Mouse (Mus musculus) c-Kit-negative CD71-positive TER-119-positive erythroid progenitor cells, embryonic 14.5 days (primary cell): ENCODE data around the gene Plch1.

Source experiments
- DNase-seq: peaks from one replicate; pipeline ENCODE4 v3.0.0-alpha.2; 2013; ENCODE audit warnings: low read depth, low spot score

Plch1 gene

DNA sequence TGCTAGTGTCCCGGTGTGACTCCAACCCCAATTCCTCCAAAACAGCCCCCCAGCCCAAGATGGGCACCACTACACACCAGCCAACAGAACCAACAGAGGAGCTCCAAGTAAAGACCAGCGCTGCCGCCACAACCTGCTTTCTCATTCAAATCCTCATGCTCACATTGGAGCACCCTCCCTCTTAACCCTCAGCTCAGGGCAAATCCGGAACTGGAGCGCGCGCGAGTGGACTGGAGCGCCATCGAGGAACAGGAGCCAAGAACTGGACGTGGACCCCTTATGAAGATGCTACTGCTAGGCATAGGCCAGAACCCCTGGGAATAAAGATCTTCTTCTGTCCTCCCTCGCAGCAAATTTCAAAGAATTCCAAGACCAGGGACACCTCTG, at the start of gene Plch1:
Gene Plch1, minus strand, starts transcription at position 164 of the 387 bp plus-strand sequence.
- DNase-seq, result no peak

DNA sequence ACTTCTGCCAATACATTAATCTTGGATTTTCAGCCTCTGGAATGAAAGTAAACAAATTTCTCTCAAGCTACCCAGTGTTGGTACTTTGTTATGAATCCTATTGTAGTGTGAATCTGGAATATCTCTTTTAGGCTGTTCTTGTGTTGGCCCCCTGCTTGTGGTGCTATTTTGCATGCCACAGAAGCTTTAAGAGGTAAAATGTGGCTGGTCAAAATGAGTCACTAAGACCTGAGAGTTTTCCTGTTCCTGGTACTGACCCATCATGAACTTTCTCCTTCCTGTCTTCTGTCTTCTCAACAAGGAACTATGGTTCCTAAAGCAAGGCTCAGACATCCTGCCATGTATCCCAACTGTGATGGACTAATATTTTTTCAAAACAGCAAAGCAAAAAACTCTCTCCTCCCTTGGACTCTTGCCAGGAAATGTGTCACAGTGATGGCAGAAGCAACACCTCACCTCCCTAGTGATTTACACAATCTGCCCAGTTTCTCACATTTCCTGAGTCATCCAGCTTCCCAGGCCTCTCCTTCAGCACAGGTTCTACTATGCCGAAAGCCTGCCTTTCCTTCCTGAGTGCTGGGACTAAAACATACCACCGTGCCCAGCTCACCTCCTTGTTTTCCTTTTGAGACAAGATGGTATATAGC, 42.1 kb upstream of the Plch1 start:
- no peak for DNase-seq

DNA sequence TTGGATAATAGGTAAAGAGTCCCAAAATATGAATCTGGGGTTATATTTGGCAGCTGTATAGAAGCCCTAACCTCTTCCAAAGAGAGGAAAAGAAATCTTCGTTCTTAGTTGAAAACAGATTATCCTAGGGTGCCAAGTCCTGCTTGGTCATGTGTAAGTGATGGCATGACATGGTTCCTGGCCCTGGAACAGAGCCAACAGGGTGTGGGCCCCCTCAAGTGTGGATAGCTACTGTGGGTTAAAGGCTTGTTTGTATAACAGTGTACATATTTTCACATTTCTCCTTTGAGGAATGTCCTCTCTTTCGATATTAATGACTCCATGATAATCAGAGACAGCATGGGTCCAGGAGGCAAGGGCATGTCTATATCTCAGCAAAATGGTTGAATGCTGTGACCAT, 39.7 kb upstream of the Plch1 start:
- DNase-seq, result no peak

DNA sequence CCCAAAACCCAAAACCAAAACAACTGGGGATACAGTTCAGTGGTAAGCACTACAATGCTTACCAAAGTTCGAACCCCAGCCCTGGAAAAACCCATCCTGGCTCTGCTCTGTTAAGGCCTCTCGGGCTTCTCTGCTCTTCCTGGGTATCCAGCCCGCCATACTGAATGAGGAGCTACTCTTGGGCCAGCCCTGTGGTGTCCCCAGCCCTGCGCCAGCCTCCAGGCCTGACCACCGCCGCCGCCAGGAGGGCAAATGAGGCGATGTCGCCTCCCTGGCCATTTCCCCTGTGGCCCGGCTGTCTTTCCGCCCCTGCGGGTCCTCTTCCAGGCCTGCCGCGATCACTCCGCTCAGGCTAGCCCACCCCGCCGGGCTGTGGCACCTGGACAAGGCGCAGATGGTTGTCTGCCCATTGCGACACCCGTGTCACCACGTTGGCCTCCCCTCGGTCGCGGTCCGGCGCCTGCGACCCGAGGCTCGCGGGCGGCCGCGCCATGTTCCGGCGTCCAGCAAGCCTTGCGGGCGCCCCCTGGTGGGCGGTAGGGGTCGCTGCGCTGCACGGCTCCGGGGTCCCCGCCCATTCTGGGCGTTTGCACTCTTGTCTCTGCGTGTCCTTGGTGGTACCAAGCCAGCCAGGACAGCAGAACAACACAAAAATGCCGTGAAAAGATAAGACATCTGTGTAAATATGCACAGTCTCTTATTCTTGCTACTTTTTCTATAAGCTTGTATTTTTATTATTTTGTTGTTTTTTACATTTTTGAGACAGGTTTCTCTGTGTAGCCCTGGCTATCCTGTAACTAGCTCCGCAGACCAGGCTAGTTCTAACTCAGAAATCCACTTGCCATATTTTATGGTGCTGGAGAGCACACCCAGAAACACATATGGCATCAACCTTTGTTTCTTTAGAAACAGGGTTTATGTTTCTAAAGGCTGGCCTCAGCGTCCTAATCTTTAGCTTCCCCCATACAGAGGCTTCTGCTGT, 29.9 kb upstream of the Plch1 start, which contains the start of gene E130311K13Rik:
Gene E130311K13Rik, minus strand, starts transcription at position 595 of the 982 bp plus-strand sequence.
- DNase-seq, result peak; percentile 61

DNA sequence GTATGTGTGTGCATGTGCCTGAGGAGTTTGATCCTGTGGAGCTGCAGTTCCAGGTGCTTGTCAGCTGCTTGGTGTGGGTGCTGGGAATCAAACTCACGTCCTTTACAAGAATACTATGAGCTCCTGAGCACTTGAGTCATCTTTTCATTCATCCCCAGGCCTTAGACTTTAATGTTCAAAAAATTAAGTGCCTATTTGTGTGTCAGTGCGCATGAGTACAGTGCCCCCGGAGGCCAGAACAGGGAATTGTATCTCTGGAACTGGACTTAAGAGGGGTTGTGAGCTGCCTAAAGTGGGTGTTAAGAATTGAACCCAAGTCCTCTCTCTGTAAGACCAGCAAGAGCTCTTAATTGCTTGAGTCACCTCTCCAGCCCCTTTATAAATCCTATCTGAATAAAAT, 20.4 kb upstream of the Plch1 start:
- DNase-seq, result no peak

DNA sequence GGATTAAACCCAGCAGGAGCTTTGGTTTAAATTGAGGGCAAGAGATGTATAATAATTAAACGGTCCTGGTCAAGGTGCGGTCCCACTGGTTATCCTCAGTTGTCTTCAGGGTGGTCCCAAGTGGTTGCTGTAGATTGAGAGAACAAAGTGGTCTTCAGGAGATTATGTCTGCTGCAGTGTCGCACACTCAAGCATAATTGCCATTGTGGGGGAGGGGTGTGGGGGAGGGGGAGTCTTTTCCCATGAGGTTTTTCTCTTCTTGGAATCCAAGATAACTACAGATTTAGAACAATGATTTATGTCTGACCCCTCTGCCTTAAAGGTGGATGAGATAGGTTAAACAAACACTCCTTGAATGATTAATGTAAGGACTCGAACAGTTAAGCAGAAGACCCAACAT, 11.0 kb upstream of the Plch1 start:
- DNase-seq, result no peak

DNA sequence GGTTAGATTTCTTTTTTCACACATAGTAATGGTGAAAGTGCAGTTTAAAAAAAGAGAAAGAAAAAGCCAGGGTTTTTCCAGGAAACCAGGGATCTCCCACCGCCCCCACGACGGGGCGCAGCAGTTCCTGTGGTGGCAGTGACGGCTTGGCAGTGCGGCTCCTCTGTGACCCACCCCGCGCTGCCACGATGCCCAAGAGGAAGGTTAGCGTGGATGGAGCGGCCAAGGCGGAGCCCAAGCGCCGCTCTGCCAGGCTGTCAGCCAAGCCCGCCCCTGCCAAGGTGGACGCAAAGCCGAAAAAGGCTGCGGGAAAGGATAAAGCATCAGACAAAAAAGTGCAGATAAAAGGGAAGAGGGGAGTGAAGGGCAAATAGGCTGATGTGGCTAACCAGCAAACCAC, 6.0 kb upstream of the Plch1 start:
- DNase-seq, result no peak

DNA sequence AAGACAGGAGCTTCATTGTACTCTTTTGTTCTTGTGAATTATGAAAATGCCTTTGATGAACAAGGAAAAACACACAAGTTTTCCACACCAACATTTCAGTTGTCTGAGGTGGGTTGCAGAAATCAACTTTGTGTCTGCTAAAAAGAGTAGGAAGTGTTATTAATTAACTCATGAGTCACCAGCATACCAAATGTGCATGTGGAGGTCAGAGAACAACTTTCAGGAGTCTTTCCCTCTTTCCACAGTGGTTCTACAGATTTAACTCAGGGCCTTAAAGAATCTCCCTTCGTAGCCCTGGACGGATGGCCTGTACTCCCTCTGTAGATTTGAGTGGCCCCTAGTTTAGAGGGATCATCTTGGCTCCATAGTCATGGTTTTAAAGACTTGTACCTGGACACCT, 4.9 kb upstream of the Plch1 start:
- no peak for DNase-seq

DNA sequence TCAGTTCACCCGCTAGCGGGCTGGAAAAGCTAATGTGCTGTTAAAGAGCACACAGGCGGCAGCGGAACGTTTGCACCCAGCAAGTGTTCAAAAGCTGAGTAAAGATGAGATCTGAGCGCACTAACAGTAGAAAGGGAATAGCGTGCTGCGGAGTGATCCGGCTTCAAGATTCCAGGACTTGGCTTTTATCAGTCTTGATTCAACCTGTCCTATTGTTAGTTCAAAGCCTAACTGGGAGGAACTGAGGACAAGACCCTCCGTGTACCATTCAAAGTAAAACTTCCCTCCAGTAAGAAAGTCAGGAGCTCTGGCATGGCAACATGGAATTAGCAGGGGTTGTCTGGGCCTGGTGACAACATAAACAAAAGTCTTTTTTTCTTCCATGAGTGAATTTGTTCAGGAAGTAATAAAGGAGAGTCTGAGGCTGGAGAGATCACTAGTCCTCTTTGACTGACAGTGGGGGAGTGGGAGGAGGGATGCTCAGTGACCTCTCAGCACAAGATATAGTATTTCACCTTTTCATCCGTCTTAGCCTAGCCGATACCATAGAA, 824 bp upstream of the Plch1 start:
- no peak for DNase-seq

DNA sequence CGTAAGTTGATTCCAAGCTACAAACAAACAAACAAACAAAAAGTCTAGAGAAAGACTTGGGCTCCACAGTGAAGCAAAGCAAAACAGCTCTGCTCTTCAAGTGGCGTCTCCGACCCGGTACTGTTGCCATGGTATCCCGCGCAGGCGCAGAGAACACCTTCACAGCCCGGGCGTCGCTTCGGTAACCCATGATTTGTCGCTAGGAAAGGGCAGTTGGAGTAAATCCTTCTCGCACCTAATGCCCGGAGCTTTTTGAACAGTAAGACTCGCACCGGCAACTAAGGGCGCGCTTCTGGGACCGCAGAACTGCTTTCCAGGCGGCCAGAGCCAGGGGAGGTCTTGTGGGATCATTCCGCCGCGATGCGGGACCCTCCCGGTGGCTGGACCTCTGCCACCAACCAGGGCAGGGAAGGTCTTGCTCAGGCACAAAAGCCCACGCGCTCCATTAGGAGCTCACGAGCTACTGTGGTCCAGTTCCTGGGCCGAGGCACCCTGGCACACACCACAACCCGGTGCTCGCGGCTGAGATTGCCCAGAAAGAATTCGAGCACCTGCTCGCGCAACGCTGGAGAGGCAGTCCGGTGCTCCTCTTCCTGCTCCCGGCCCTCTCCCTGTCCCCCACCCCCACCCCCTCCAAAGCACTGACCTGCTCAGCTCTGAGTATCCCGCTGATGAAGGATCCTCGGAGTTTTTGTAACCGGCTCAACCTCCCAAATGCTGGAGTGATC, 527 bp downstream of the Plch1 start:
- DNase-seq, result no peak

DNA sequence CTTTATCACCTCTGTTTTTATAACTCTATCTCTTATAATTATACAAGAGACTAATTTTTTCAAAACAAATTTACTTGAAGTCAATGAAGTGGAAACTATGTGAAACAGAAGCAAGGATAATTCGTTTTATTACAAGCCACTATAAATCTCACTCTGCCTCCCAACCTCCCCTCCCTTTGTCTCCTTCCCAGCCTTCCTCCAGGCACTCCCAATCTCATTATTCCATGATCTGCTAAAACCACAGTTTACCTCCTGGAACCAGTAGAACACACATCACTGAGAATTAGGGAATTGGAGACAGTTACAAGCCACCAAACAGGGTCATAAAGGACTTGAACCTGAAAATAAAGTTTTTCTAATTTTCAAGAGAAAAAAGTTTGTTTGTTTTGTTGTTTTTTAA, 2.1 kb downstream of the Plch1 start:
- no peak for DNase-seq

DNA sequence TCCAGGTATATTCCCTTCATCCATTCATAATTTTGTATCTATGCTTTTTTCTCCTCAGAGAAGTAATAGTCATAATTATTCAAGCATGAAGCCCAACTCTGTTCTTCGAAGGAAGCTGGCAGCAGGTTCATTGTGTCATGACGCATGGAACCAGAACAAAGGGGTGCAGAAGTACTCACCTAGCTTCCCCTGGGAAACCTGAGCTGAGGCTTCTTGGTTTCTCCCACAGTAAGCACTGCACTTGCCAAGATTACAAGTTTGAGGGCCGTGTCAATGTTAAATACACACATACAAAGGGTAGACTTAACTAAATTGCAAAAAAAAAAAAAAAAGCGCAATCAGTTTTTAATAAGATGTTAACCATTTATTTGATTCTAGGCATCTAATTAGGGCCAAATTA, 3.0 kb downstream of the Plch1 start:
- DNase-seq, result no peak

DNA sequence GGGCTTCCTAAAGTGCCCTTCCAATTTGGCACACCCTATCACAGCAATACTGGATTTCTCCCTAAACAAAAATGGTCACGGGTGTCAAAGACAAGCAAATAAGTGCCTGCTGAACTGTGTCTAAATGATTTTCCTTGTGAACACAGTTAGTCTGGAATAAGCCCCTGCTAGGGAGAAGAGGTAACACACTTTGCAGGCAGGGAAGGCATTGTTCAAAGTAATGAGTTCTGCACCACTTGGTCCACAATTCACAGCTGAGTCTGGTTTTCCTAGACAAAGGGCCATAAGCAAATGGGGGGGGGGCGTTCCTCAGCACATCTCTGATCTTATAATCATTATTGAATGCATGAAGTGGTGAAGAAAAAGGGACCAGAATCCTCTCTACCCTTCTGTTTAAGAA, 3.5 kb downstream of the Plch1 start:
- DNase-seq, result no peak

DNA sequence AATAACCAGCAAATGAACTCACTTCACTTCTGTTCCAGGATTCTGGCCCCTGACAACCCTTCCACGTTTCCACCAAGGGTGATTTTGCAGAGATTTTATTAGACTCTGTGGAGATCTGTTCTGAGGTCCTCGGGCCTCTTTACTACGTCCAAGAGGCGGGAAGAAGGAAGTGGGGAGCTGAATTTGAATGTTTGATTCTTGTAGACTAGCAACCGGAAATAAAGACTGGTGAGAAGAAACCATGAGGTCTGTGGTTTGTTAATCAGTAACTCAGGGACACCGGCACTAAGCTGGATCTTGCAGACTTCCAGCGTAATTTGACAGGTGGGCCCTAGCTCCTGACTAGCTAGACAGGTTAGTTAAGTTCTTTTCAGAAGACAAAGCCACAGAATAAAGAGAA, 5.6 kb downstream of the Plch1 start:
- DNase-seq, result no peak

DNA sequence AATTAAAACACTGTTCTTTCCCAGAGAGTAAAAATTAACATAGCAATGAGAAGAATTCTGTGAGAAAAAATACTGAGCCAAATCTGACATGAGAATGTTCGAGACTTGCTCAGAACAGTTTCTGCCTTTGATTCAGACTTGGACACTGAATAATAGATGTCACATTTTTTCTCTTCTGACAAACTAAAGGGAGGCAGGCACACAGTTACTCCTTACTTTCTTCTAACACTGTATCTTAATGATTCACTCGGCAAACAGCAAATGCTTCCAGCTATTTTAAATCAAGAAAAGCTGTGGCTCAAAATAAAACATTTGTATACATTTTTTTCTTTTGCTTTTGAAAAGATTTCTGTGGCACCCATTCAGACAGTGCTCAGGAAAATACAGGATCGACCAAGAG, 7.1 kb downstream of the Plch1 start:
- no peak for DNase-seq

DNA sequence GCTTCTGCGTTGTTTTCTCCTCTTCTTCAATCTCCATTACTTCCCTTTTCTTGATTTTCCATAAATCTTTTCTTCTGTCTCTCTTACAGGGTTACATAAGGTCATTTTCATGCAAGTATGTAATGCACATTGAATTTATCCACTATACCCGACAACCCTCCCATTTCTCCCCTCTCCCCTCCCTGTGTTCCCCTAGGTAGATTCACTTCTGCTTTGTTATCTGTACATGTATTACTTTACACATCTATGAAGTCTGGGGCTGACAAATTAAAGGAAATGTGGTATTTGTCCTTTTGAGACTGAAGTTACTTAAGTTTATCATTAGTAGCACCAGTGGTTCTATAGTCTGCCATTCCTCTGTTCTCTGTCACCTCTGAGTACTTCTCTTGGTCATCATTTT, 18.2 kb downstream of the Plch1 start:
- DNase-seq, result no peak

DNA sequence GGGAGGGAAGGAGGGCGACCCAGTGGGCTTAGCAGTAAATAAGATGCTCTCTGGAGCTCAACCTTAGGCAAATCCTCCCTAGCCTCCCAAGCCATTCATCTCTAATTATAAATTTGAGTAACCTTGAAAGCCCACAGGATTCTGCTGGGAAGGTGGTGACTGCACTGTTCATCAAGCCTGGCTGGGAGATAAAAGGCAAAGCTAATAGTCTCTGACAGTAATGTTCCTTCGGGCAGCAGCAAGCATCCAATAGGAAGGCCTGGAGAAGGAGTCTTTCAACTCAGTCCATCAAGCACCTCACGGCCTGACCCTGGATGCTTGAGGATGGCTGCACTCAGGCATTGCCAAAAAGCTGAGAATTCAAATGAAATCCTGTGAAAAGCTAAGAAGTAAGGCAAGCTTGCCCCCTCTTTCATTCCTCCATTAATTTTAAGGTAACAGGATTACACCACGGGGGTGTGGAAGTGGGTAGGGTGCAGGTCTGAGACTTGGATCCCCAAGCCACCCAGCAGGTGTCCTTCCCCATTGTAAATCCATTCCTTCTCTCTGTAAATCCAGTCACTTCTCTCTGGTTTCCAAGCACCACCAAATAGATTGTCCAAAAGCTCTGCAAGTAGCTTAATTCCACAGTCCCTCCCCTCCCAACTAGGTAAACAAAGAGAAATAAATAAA, 20.1 kb downstream of the Plch1 start:
- no peak for DNase-seq

DNA sequence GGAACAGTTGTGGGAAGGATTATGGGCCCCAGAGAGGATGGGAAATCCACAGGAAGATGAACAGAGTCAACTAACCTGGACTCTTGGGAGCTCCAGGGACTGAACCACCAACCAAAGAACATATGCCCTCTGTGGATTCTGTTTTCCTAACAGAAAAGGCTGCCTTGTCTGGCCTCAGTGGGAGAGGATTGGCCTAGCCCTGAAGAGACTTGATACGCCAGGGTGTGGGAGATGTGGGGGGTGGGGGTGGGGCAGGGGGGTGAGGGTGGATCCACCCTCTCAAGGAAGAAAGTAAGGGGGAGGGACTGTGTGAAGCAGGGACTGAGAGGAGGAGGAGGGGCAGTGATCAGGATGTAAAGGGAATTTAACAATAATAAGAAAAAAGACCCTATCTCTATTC, 26.5 kb downstream of the Plch1 start:
- DNase-seq, result no peak

DNA sequence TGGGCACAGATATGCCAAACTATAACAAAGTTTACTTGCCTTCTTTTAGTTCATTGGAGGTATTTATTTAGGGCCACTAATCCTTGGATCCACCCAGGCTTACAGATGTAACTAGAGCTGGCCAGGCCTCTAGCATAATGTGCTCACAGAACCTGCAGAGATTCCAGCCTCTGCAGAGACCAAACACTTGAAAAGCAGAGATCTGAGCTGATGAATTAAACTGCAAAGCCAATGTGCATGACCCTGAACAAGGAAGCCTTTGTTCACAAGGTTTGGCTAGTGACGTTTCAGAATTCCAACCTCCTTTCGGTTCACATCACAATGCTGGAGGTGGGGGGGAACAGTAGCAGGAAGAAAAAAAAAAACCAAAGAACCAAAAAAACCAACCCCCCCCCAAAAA, 28.0 kb downstream of the Plch1 start:
- no peak for DNase-seq

DNA sequence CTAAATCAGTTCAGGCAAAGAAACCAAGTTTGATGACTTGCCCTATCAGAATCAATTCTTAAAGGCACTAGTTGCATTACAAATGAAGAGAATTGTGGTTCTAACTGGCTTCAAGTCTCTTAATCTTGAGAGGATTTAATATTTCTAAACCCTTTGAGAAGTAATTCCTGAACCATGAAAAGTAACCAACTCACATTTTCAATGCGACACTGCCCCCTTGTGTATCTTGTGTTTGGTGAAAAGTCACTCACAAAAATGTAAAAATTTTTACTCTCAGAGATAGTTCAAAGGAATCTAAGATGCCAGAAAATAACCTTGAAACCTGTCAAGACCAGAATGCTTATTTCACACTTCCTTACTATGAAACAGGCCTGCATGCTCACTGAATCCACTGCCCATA, 31.0 kb downstream of the Plch1 start:
- DNase-seq, result no peak

DNA sequence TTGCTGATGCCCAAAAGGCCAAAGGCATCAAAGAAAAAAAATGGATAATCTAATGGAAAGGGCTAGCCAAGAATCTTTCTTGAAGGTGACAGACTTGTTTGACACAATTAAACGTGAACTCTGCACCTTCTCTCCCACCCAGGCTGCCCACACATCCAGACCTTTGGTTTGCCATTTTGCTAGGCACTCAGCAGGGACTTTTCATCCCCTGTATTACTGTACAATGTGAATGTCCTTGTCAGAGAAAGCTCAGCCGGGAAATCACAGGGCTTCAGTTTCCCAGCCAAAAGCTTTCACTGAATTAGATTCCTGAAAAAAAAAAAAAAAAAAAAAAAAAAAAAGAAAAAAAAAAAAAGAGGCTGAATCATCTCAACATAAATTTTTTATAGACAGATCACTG, 34.2 kb downstream of the Plch1 start:
- DNase-seq, result no peak

DNA sequence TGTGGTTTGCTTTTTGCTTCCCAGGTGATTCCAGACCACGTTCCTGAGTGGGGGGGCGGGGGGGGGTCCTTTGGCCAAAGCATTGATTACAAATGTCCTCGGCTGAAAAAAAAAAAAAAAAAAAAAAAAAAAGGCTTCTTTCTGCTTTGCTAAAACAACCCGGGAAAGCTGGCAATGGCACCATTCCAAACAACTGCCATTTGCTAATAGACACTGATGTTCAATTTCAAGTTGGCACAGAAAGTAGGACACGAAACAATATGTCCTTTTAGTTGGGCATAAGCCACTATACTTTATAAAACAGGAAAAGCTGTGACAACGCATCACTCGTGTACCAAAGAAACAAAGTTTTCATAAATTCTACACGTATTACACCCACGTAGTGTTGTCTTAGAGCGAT, 36.6 kb downstream of the Plch1 start:
- no peak for DNase-seq
